Mouse (Mus musculus): ENCODE results near the gene C2cd2l.

DNA sequence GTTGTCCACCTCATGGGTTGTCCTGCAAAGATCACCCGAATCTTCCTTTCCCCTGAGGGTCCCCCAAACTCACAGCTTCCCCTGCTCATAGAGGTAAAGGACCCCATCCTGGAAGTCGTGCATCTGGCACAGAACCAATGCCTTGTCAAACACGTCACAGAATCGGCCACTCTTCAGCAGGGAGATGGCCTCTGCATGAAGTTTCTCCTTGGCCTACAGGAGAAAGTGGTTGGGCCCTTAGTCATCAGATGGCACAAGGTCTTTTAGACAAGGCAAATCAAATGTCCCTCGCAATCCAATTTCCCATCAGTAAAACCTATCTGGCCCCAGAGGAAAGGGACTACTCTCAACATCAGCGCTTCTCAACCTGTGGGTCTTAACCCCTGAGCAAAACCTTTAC is 33.1 kb upstream of the C2cd2l start:
- TF ChIP-seq CTCF (IDR thresholded peaks at IDR 0.05; ENCODE audit: insufficient read depth, low read length) (no peak), POLR2A (IDR thresholded peaks at IDR 0.05; ENCODE audit: borderline replicate concordance, extremely low read depth, low read depth, low read length) (no peak)

Measured in lung, adult 2 months (tissue).